Mouse (Mus musculus) cerebellum, adult 2 months (tissue): Measurements from ENCODE around the gene Grem2.

Experiments
- CTCF ChIP-seq: fragments of 200-500 bp; IDR thresholded peaks from 2 replicates; pipeline ENCODE4 v1.5.1; 2011; ENCODE audit warnings: low read depth, mild to moderate bottlenecking, control low read depth, low read length, moderate library complexity, borderline replicate concordance; ENCODE audit not compliant: insufficient read depth
- POLR2A ChIP-seq: fragments of 200-500 bp; IDR thresholded peaks from 2 replicates; pipeline ENCODE4 v1.6.1; 2011; ENCODE audit warnings: low read length, control low read depth, borderline replicate concordance; ENCODE audit not compliant: insufficient read depth

DNA sequence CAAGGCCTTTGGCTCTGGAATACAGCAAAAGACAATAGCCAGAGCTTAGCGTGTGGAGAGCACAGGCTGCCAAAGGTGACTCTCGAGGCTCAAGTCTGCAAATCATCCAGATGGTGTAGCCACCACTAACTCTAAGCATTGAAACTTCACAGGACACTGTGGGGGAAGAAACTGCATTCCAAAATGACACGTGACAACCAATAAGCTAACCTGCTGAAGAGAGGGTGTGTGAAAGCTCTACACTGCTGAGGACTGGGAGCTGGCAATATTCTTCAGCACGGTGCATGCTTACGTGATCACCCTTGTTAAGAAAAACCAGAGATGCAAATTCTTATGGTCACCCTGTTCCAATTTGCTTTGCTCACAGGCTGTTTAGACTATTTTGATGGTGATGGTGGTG is 13.4 kb downstream of the Grem2 start:
- TF ChIP-seq POLR2A (no peak), CTCF (no peak)
